Mouse (Mus musculus) urinary bladder, postnatal 4 days (tissue): ENCODE measurements at regions not wholly inside any gene's neighbourhood (a gene's known extent, or its start where the extent isn't known, plus 50 kb on each side); places are given as distances from the start of the nearest gene placed in this dataset.

Source experiments
- DNase-seq, 2 experiments: peaks; one replicate each; pipeline ENCODE4 v3.0.0; 2021 to 2022; ENCODE audit warnings: low spot score in 2 of 2

DNA sequence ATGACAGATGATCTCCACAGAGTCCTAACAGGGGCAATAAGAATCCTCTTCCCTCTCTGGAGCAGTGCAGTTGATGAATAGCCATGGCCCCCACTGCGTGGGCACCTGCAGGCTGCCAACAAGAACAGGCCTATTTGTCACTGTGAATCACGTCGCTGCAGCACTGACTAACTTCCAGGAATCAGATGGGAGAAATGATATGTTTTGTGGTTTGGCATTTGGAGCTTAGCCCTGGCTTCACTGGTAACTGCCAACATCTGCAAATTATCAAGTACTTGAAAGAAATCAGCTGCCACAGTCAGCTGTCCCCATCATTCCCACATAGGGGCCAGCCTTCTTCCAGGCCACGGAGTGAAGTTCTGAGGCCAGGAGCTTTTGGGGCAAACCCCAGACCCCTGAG, 142.8 kb downstream of the Ets2 start:
- peak in 1 of 2 experiments; percentile 42 for DNase-seq

DNA sequence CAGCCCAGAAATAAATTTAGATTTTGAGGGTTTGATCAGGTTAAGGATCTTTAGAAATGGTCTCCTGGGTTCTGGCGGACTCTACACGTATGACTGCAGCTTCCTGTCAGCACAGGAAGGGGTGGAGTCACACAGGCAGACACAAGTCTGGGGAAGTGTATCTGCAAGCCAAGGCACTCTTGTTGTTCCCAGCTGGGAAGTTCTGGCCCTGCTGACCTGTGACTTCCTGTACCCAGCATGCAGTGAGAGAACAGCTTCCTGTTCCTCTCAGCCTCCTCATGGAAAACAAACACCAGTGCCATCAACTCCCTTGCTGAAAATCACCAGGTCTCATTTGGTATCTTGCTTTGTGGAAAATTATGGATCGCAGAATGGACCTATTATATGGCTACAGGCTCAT, 140.9 kb downstream of the Ets2 start:
- peak in 1 of 2 experiments; percentile 47 for DNase-seq

DNA sequence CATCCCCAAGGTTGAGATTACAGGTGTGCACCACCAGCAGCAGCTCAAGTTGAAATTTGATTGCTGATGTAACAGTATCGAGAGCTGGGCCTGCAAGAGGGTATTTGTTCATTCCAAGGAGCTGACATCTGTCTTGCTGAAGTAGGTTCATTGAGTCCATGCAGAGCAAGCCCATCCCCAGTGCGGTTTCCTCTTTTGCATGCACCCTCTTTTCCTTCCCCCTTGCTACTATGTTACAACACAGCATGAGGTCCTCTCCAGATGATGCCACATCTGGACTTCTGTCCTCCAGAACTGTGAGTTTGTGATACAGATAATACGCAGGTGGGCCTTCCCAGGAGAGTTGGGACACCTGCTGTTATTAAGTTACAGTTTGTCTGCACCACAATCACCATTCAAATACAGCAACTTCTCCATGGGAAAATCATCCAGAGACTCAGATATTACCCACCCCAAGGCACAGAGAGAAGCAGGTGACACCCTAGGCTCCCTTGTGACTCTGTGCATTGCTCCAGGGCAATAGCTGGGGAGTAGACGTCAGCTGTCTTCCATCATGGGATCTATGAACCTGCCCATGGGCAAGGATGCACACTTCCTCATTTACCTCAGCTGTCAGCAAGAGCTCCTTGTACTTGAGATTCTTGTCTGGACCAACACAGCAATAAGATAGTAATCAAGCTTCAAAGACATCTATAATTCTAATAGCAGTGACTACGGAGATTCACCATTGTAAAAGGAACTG, 137.8 kb downstream of the Ets2 start:
- DNase-seq = no peak

DNA sequence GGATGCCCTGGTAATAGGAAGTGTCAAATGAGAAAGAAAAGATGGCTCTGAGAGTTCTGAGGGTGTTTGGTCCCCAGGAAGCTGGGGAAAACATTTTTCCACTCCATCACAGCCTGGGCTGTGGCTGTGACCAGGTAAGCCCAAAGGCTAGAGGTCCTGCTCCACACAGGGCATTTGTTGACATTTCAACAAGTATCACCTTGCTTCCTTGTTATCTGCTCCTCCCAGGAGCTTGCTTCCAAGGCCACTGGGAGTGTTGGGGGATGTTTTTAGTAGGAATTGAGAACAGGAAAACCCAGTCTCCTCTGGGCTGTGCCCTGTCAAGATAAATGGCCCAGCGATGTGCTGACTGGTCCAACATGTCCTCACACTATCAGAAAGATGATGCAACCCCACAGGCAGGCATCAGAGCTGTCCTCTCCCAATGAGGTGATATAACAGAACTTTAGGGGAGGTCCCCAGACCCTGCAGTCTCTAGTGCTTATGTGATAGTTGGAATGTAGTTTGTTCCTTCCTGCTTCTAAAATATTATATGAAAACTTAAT, 137.1 kb downstream of the Ets2 start:
- DNase-seq = no peak

DNA sequence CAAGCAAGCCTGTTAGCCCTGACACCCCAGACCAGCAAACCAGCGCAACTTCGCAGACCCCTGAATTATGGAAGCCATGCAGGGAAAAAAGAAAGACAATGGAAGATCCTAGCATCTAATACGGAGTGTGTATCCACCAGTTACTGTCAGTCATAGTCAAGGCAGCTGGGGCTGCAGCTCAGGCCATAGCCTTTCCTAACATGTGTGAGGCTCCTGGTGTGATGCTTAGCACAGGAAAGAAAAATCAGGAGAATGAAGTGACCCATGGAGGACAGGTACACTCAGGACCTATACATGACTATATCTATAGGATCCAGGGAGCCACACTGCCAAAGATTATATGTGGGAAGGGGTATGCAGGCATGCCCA, 136.6 kb downstream of the Ets2 start:
- DNase-seq = no peak

DNA sequence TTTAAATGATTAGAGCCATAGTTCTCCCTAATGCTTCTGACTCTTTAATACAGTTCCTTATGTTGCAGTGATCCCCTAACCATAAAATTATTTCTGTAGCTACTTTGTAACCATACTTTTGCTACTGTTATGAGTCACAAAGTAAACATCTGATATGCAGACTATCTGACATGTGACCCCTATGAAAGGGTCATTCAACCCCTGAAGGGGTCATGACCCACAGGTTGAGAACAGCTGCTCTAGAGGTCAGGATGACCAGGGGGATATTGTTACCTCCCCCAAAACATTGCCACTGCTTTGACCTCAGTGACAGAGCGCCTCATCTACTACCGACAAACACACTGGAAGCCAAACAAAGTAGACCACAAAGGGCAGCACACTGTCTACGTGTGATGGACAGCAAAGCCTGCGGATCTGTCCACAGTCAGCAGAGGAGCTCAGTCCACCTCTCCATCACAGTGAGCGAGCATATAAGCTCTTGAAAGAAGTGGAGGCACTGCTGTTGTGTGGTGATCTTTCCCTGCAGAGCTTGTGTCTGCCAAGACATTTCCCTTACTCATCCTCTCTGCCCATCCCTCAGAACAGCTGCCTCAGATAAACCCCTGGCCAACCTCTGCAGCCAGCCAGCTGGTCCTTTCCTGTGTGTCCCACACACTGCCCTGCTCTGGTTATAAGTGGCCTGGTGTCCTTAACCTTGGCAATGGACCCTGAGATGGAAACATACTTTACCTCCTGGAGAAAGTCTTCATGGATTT, 136.0 kb downstream of the Ets2 start:
- no peak for DNase-seq

DNA sequence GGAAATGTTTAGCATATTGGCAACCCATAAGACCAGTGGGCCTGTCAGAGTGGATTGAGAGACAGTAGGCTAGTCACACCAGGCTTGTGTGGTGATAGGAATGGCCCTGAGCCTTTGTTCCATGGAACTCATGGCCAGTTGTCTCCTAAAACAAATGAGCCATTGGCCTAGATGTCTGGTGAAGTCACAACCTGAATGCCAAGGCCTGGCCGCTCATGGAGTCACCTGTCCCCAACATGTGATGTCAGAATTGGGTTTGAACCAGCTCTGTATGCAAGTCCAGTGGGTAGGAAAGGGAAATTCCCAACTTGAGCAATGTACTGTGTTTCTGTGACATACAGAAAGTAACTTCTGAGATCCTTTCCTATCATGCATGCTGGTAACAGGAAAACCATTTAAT, 134.1 kb downstream of the Ets2 start:
- no peak for DNase-seq

DNA sequence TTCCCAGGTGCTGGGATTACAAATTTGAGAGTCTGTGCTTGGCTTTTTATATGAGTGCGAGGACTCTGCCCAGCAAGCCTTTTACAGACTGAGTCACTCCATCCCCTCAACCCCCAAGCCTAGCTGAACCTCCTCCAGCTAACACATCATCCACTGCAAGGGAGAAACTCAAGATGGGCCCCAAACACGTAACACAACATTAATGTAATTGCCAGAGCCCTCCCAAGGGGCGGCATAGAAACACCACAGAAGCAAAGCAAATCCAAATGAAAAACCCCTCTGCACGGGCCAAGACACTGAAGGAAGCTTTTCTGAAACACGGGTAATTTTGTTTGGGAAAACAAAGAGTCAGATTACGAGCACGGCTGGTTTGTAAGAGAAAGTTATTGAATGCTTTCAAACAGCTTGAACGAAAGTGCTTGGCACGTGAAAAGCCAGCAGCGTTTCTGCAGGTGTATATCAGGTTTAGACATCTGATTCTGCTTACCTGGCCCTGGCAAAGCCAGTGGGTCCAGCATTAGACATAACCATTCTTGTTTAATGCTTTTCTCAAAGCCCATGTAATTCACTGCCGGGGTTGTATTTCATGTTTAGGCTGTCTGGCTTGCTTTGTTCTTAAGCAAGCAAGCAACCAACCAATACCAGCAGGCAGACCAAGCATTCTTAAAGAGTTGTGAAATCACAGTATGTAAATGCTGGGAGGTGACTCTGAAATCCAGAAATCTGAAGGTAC, 132.8 kb downstream of the Ets2 start:
- no peak for DNase-seq

DNA sequence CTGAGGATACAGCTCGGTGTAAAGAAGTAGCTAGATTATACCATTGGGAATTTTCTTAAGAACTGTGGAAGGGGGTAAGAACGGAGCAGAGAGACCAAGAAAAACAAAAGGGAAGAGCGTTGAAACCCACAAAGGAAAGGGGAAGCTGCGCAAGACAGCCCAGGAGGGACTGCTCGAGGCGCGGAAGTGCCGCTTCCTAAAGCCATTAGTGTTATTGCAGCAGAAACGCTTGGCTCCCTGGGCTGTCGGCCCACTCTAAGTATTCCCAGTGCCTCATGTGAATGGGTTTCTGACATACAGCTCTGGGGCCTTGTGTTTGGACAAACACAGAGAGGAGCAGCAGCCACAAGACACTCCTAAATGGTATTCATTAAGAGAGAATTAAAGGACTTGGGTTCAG, 131.6 kb downstream of the Ets2 start:
- DNase-seq = no peak

DNA sequence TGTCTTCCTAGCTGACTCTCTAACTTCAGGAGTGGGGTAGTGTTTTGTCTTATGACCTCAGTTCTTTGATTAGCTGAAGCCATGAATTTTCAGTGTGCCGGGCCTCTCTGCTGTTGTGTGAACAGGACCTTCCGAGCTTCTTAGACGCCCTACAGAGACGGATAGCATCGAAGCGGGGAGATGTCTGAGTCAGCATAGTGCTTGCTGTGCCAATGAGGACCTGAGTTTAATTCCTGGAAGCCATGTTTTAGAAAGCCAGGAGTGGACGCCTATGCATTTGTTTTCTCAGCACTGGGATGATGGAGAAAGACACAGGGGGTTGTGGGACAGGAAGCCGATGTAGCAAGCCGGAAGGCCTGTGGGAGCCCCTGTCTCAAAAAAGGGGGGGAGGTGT, 130.5 kb downstream of the Ets2 start:
- no peak for DNase-seq

DNA sequence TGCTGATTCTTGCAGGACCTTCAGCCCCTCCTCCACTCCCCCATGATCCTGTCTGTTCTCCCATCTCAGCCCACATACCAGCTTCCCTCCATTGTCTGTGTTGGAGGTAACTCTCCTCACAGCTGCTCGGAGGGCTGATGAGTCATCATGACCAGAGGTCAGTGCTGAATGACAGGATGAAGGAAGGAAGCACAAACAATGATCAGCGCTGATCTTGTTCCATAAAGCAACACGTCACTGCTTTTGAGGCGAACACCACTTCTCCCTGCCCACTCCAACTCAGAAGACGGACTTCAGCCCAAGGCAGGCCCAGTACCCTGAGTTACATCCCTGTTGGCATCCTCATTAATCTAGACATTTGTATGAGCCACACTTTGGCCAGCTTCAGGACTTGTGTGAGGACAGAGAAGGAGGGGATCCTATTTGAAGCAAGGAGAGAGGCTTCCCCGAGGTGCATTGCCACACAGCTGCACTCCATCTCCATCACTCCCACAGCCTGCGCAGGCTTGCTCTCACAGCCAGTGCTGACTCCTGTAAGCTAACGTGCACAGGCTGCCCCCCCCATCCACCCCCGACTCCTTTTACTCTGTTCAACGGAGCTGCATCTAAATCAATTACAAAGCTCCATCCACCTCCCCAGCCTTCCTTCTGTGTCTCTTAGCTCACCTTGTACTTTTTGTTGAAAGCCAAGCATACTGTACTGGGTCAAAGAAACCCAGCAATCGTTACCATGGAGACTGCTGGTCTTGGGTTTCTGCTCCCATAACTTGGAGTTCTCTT, 129.9 kb downstream of the Ets2 start:
- no peak for DNase-seq

DNA sequence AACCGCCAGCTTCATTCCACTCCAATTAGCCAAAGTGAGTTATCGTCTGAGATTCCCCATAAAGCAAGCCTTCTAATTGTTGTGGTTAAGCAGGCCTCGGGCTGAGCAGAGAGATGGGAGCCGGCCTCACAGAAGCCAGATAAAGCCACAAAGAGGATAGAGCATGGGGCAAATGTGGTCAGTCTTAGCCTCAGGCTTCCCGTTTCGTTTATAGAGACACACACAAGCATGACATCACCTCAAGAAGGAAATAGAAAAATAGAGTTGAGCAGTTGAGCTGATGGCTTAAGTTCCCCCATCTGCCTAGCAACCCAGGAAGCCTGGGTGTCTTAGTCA, 125.5 kb downstream of the Ets2 start:
- DNase-seq = no peak

DNA sequence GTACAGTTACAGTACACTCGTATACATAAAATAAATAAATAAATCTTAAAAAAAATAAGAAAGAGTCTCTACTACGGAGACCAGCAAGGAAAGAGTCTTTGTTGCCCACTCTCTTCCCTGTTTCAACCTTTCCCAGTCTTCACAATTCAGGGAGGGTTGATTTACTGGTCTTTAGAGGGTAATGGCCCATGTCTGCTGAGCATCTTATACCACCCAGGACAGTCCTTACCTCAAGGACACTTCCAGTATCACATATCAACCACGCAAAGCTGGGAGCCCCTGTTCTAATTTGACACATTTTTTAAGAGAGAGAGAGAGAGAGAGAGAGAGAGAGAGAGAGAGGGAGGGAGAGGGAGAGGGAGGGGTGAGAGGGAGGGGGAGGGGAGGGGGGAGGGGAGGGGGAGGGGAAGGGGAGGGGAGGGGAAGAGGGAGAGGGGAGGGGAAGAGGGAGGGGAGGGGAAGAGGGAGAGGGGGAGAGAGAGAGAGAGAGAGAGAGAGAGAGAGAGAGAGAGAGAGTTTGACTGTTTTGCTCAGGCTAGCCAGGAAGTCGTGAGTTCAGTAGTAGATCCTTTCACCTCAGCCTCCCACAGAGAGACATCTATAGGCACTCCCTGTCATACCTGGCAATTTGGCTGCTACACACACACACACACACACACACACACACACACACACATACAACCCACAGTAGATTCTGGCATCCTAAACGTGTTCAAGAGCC, 125.0 kb downstream of the Ets2 start:
- DNase-seq = no peak

DNA sequence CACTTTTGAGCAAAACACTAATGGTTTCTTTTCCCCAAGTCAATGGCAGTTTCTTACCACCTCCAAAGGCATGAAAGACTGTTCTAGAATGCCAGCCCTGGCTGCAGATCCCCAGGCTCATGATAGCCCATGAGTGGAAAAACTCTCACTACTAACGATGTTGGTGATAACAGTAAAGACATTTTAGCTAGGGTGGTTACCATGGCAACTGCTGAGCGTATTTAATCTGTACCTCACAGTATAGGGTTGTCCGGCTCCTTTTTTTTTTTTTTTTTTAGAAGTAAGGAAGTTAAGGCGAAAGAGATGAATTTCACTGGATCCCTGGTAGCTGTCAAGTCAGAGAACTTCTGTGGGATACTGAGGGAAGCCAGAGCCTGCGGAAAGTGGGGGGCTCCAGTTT, 123.8 kb downstream of the Ets2 start:
- no peak for DNase-seq

DNA sequence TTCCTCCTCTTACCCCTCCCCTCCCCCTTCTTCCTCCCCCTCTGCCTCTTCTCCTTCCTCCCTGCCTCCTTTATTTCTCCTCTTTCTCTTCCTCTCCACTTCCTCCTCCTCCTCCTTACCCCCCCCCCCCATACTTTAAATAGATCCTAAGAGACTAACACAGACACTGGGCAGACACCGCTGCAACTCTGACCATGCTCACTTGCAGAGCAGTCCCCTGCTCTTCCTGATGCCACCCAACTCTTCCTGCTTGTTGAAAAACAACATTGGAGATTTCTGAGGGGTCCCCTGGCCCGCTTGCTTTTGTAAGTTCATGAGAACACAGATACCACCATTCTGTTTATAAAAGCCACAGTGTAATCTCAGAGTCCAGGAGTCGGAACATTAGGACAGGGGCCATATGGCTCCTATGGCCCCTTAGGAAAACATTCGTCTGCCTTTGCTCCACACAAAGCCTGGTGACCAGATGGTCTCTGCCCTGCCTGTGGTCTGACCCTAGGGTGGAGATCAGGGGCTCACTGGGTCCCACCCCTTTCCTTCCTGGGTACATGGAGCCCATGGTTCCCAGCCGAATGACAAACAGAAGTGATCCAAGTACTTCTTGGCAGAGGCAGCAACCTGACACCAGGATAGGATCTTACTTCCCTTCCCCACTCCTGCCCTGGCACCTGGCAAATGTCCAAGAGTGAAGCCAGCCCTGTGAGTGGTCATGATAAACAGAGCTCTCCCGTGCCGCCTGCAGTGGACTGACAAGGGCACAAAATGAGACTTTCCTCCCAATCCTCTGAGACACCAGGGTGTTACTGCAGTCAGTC, 123.1 kb downstream of the Ets2 start:
- DNase-seq = peak in 1 of 2 experiments; percentile 50

DNA sequence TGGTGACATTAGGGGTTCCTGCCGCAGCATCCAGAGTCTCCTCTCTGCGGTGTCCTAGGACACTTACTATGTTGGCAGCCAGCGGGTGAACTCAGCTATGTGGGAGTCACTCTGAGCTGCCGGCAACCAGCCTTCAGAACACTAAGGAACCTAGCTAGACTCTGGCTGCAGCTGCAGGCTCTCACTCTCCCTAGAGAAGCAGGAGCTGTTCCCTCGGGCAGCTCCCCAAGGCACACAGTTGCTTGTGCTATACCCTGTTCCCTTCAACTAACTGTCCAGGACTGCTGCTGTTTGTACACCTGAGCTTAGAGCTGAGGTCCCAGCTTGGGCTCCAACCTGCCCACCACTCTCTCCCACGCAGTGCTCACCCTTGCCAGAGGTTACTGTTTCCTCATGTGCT, 121.9 kb downstream of the Ets2 start:
- no peak for DNase-seq

DNA sequence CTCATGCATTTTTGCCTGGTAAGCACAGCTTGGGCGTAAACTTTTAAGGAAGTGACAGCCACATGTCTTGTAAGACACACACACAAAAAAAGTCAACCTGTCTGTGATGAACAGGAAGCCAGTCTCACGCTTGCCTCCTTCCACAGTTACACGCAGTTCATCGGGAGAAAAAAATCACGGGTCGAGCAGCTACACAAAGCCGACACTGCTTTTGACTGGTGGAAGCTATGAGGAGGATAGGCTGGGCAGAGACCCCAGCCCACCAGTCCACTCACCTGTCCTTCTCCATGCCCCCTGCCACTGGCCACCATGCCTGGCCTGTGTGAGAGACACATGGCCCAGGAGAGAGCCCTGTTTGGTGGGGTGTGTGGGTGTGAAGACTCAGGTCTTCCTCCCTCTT, 119.2 kb downstream of the Ets2 start:
- DNase-seq = no peak

DNA sequence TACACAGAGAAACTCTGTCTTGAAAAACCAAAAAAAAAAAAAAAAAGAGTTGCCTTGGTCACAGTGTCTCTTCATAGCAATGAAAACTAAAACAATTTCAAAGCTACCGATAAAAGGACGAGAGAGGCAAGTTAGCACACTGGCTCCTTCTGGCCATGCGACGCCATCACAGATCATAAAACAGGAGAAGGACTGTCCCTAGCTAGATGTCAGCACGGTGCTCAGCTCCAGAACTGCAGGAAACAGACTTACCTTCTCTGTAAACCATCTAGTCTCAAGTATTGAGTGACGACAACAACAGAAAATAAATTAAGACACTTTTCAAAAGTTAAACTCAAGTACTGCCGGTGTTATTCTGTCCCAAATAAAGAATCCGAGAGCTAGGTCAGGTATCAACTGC, 118.7 kb downstream of the Ets2 start:
- DNase-seq = no peak

DNA sequence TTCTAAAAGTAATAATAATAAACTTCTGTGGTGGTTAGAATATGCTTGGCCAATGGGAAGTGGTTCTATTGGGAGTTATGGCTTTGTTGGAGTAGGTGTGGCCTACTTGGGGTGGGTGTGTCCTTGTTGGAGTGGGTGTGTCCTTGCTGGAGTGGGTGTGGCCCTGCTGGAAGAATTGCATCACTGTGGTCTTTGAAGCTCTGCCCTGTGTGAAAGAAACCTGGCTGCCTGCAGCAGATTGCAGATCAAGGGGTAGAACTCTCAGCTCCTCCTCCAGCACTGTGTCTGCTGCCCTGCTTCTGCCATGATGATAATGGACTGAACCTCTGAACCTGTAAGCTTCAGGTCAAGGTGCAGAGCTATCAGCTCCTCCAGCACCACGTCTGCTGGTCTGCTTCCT, 118.1 kb downstream of the Ets2 start:
- DNase-seq = no peak

DNA sequence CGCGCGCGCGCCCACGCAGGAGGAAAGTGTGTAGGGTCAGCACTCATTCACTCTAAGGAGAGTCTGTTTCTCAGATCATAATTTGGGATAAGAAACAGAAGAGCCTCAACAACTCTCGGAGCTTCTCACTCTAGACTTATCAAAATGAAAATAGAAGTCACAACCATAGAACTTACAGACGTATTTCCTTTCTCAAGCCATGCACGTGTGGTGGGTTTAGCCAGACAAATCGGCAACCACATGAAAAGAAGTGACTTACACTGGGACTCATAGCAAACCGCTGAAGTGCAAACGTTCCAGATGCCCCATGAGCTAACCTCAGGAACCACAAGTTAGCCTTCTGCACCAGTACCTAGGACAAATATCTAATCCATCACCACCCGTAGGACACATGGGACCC, 114.1 kb downstream of the Ets2 start:
- no peak for DNase-seq
